Mouse (Mus musculus): Measurements from ENCODE around the gene Ttc37.

DNA sequence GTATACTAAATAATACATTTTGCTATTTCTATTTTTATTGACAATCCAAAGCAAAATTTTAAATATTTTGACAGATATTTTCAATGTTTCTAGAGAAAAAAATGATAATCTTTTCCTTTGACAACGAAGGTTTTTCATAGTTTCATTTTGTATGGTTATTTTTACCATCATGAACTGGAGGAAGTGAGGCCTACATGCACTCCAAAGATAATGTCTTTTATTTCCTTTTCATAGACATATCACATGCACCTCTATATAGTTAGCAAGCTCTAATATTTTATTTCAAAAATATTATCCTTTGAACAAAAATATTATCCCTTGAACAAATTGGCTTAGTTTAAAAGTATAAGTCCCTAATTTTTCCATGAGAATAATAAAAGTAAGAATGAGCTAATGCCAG lies 24.2 kb upstream of the Ttc37 start:
- no peak for TF ChIP-seq POLR2A (IDR thresholded peaks at IDR 0.05; ENCODE audit: borderline replicate concordance, insufficient read depth, low read length)
- TF ChIP-seq CTCF (IDR thresholded peaks at IDR 0.05; ENCODE audit: borderline replicate concordance, insufficient read depth, low read depth, low read length): no peak
